Mouse (Mus musculus) thymus, adult 2 months (tissue): Measurements from ENCODE around the gene Farp1. TPM values are rescaled to one million over a fixed set of nuclear protein-coding genes. Genes with fewer than 3 reads are reported as not detected.

Experiments
- DNase-seq: peaks from one replicate; pipeline ENCODE4 v3.0.0; 2021
- H3K27ac ChIP-seq: fragments of 200-500 bp; 2 replicates; pipeline ENCODE4 v1.5.1; 2012; ENCODE audit warnings: low read length, control low read depth; ENCODE audit not compliant: control insufficient read depth, insufficient read depth
- H3K27me3 ChIP-seq: fragments of 200-500 bp; 2 replicates; pipeline ENCODE4 v1.6.1; 2012; ENCODE audit warnings: mild to moderate bottlenecking, low read length, moderate library complexity, mixed read lengths; ENCODE audit not compliant: control insufficient read depth, insufficient read depth
- H3K36me3 ChIP-seq: fragments of 200-500 bp; 2 replicates; pipeline ENCODE4 v1.6.1; 2012; ENCODE audit warnings: mild to moderate bottlenecking, low read length, moderate library complexity; ENCODE audit not compliant: control insufficient read depth, insufficient read depth
- H3K4me1 ChIP-seq: fragments of 200-500 bp; replicated peaks from 2 replicates; pipeline ENCODE4 v1.6.1; 2012; ENCODE audit warnings: low read length; ENCODE audit not compliant: control insufficient read depth, insufficient read depth
- H3K4me3 ChIP-seq: fragments of 200-500 bp; 2 replicates; pipeline ENCODE4 v1.5.1; 2012; ENCODE audit warnings: mild to moderate bottlenecking, low read length, control low read depth, moderate library complexity; ENCODE audit not compliant: control insufficient read depth, insufficient read depth
- CTCF ChIP-seq: fragments of 200-500 bp; IDR thresholded peaks from 2 replicates; pipeline ENCODE4 v1.5.1; 2012; ENCODE audit warnings: mild to moderate bottlenecking, control low read depth, low read length, moderate library complexity, borderline replicate concordance; ENCODE audit not compliant: control insufficient read depth, poor library complexity, insufficient read depth; ENCODE audit errors: extremely low read depth
- POLR2A ChIP-seq: fragments of 200-500 bp; IDR thresholded peaks from 2 replicates; pipeline ENCODE4 v1.6.1; 2012; ENCODE audit warnings: mild to moderate bottlenecking, low read length, control low read depth, moderate library complexity; ENCODE audit not compliant: control insufficient read depth, poor library complexity, insufficient read depth; ENCODE audit errors: extremely low read depth
- WGBS: fragments of 180-500 bp; shearing (Covaris S2); methylation state at CpG from one replicate; pipeline ENCODE4 v1.1.7; 2018; 5-methylcytosine and 5-hydroxymethylcytosine counted together
- polyA plus RNA-seq: library from polyadenylated mRNA; depleted of rRNA; stranded (reverse); fragments of >200 nt; gene quantifications from 2 replicates; pipeline ENCODE4 v1.2.3, GENCODE M21; 2012

Gene Farp1
- polyA plus RNA-seq, 1 experiment = 5.1 TPM

GRCm38 (mm10) chr14:121207441-121208158 lies 172.6 kb downstream of the Farp1 start:
- Histone ChIP-seq H3K36me3 (no peaks in the 10 kb centered on the region), H3K27me3 (no peaks in the 10 kb centered on the region), H3K4me1 (no peaks in the 10 kb centered on the region), H3K27ac (no peak overlapping the region), H3K4me3 (no peak overlapping the region)
- DNase-seq = no peak
- TF ChIP-seq CTCF = no peak
- 88% methylated on average over 15 of the region's 15 CpGs for WGBS

- no peaks in the 10 kb centered on the region for H3K36me3 ChIP-seq
- no peaks in the 10 kb centered on the region for H3K27me3 ChIP-seq
- H3K4me1 ChIP-seq = no peaks in the 10 kb centered on the region
- DNase-seq = no peak
- TF ChIP-seq POLR2A = no peak
- TF ChIP-seq CTCF = no peak
- no peak overlapping the region for H3K27ac ChIP-seq
- WGBS = 85% methylated on average over 3 of the region's 3 CpGs
- no peak overlapping the region for H3K4me3 ChIP-seq
Measured at GRCm38 (mm10) chr14:121208159-121208515, 173.1 kb downstream of the Farp1 start.

- H3K4me1 ChIP-seq = no peaks in the 10 kb centered on the region
- no peaks in the 10 kb centered on the region for H3K27me3 ChIP-seq
- no peak for DNase-seq
- TF ChIP-seq CTCF (no peak), POLR2A (no peak)
- H3K36me3 ChIP-seq = no peaks in the 10 kb centered on the region
- no peak overlapping the region for H3K4me3 ChIP-seq
- no peak overlapping the region for H3K27ac ChIP-seq
- 85% methylated on average over 3 of the region's 3 CpGs for WGBS
Measured at GRCm38 (mm10) chr14:121210318-121210717, 175.3 kb downstream of the Farp1 start.

- Histone ChIP-seq H3K27ac (no peak overlapping the region), H3K36me3 (no peaks in the 10 kb centered on the region), H3K4me3 (no peak overlapping the region), H3K4me1 (no peaks in the 10 kb centered on the region), H3K27me3 (no peaks in the 10 kb centered on the region)
- no peak for DNase-seq
- WGBS = 92% methylated on average over 4 of the region's 4 CpGs
- TF ChIP-seq CTCF (no peak), POLR2A (no peak)
Measured at GRCm38 (mm10) chr14:121213650-121214049, 178.7 kb downstream of the Farp1 start.

- H3K27me3 ChIP-seq = no peaks in the 10 kb centered on the region
- H3K4me1 ChIP-seq = no peaks in the 10 kb centered on the region
- H3K36me3 ChIP-seq = no peaks in the 10 kb centered on the region
- no peak for DNase-seq
- no peak overlapping the region for H3K4me3 ChIP-seq
- TF ChIP-seq CTCF (no peak), POLR2A (no peak)
- H3K27ac ChIP-seq = no peak overlapping the region
- WGBS = 96% methylated on average over 11 of the region's 11 CpGs
Measured at GRCm38 (mm10) chr14:121214636-121215257, 179.7 kb downstream of the Farp1 start.

- 88% methylated on average over 5 of the region's 5 CpGs for WGBS
- TF ChIP-seq CTCF = no peak
- no peak for TF ChIP-seq POLR2A
Measured at GRCm38 (mm10) chr14:121215817-121216216, 180.8 kb downstream of the Farp1 start.

GRCm38 (mm10) chr14:121216672-121217071 lies 181.7 kb downstream of the Farp1 start:
- Histone ChIP-seq H3K4me1 (no peaks in the 10 kb centered on the region), H3K27me3 (no peaks in the 10 kb centered on the region), H3K36me3 (no peaks in the 10 kb centered on the region), H3K4me3 (no peak overlapping the region), H3K27ac (no peak overlapping the region)
- no peak for DNase-seq
- TF ChIP-seq CTCF = no peak
- TF ChIP-seq POLR2A = no peak
- 79% methylated on average over 6 of the region's 6 CpGs for WGBS

More at GRCm38 (mm10) chr14:121215817-121216216, 180.8 kb downstream of the Farp1 start:
- Histone ChIP-seq H3K27ac (no peak overlapping the region), H3K36me3 (no peaks in the 10 kb centered on the region), H3K4me3 (no peak overlapping the region), H3K4me1 (no peaks in the 10 kb centered on the region), H3K27me3 (no peaks in the 10 kb centered on the region)
- no peak for DNase-seq
